Mouse (Mus musculus) small intestine, adult 2 months (tissue): ENCODE results near the gene Dram1. TPM values are rescaled to one million over a fixed set of nuclear protein-coding genes. Genes with fewer than 3 reads are reported as not detected.
A peak's percentile ranks its signal among the peaks of the same experiment; 100 is the strongest.
"Not testable (repeated sequence)": the region's sequence is repeated elsewhere in the genome, so short reads cannot be mapped to it uniquely, and the experiment has no call there.

Experiments used
- H3K27ac ChIP-seq: fragments of 200-500 bp; 2 replicates; pipeline ENCODE4 v1.5.1; 2012; ENCODE audit warnings: low read depth, low read length, control low read depth, inconsistent platforms; ENCODE audit not compliant: insufficient read depth
- H3K27me3 ChIP-seq: fragments of 200-500 bp; 2 replicates; pipeline ENCODE4 v1.6.1; 2012; ENCODE audit warnings: mild to moderate bottlenecking, moderate library complexity, low read length, inconsistent platforms; ENCODE audit not compliant: control insufficient read depth, insufficient read depth
- H3K36me3 ChIP-seq: fragments of 200-500 bp; 2 replicates; pipeline ENCODE4 v1.6.1; 2012; ENCODE audit warnings: mild to moderate bottlenecking, low read length, control low read depth, inconsistent platforms; ENCODE audit not compliant: control insufficient read depth, insufficient read depth
- H3K4me1 ChIP-seq: fragments of 200-500 bp; 2 replicates; pipeline ENCODE4 v1.6.1; 2012; ENCODE audit warnings: low read length, inconsistent platforms, mixed read lengths; ENCODE audit not compliant: control insufficient read depth, insufficient read depth, insufficient read length
- H3K4me3 ChIP-seq: fragments of 200-500 bp; 2 replicates; pipeline ENCODE4 v1.5.1; 2012; ENCODE audit warnings: low read depth, mild to moderate bottlenecking, control low read depth, inconsistent platforms, low read length, moderate library complexity
- CTCF ChIP-seq: fragments of 200-500 bp; IDR thresholded peaks from 2 replicates; pipeline ENCODE4 v1.5.1; 2012; ENCODE audit warnings: low read depth, mild to moderate bottlenecking, control low read depth, inconsistent platforms, low read length, moderate library complexity, mixed read lengths; ENCODE audit not compliant: insufficient replicate concordance, insufficient read length; ENCODE audit errors: extremely low read depth
- POLR2A ChIP-seq: fragments of 200-500 bp; IDR thresholded peaks from 2 replicates; pipeline ENCODE4 v1.6.1; 2012; ENCODE audit warnings: low read depth, mild to moderate bottlenecking, control low read depth, inconsistent platforms, low read length, moderate library complexity
- WGBS: fragments of 180-500 bp; shearing (Covaris S2); methylation state at CpG from one replicate; pipeline ENCODE4 v1.1.7; 2018; 5-methylcytosine and 5-hydroxymethylcytosine counted together
- polyA plus RNA-seq: library from polyadenylated mRNA; depleted of rRNA; stranded (reverse); fragments of >200 nt; gene quantifications from 2 replicates; pipeline ENCODE4 v1.2.3, GENCODE M21; 2012

Gene Dram1
- polyA plus RNA-seq, 1 experiment: 3.6 TPM

DNA sequence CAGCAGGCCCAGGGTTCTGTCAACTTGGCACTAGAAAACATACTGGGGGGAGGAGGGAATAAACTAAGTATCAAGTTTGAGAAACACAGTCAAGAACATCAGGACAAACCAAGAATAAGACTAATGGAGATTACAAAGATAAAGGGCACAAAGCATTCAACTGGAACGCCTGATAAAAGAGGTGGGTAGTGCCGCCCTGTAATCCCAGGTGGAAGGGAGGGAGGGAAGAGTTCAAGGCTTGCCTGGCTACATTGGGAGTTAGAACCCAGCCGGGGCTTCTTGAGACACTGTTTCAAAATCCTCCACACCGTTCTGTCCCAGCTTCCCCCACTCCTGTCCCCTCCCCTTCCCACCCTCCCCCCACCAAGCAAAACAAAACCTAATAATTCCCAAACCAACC is 1.2 kb downstream of the Dram1 start:
- no peaks in the 10 kb centered on the region for H3K36me3 ChIP-seq
- H3K27ac ChIP-seq: no peak overlapping the region
- H3K4me1 ChIP-seq: peaks cover 7% of the 10 kb centered on the region
- TF ChIP-seq CTCF: no peak
- TF ChIP-seq POLR2A: no peak
- no peaks in the 10 kb centered on the region for H3K27me3 ChIP-seq
- H3K4me3 ChIP-seq: no peak overlapping the region
- WGBS: 86% methylated on average over 4 of the region's 4 CpGs

DNA sequence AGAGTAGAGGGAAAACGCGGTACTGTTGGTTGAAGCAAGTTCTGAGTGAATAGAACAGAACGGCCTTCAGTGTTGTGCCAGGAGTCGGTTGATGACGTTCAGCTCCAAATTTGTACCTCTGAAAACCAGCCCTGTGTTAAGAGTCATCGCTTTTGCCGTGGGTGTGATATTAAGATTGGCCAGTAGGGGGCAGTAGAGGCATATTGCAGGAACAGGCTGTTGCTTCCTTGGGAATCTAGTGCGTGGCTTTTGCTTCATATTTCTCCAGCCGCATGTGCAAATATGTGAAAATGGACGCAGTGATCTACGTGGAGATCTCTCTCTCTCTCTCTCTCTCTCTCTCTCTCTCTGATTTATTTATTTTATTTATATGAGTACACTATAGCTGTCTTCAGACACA is 2.1 kb downstream of the Dram1 start:
- 4% methylated on average over 11 of the region's 11 CpGs for WGBS
- Histone ChIP-seq H3K4me1 (peaks cover 7% of the 10 kb centered on the region), H3K27me3 (no peaks in the 10 kb centered on the region), H3K27ac (no peak overlapping the region), H3K4me3 (no peak overlapping the region), H3K36me3 (no peaks in the 10 kb centered on the region)
- TF ChIP-seq CTCF (peak; percentile 67; the same call in 1 of the 2 replicates), POLR2A (no peak; the same call in 1 of the 2 replicates)

DNA sequence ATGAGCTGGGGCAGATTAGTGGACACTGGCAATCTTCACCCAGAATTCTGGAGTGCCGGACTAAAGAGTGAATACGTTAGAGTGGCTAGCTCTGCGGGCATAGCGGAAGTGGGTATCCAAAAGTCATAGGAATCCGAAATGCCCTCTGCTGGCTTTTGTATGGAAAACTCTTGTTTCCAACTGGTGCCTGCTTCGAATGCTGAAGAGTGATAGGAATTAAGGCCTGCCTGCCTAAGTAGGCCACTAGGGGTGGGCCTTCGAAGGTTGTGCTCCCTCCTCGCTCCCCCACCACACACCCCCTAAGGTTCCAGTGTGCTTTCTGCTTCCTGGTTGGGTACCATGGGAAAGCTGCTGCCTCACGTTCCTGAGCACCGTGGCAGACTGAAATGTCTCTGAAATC is 3.9 kb downstream of the Dram1 start:
- 60% methylated on average over 10 of the region's 10 CpGs for WGBS
- TF ChIP-seq POLR2A (no peak), CTCF (no peak)
- no peaks in the 10 kb centered on the region; the same call in 1 of the 2 replicates for H3K4me1 ChIP-seq

DNA sequence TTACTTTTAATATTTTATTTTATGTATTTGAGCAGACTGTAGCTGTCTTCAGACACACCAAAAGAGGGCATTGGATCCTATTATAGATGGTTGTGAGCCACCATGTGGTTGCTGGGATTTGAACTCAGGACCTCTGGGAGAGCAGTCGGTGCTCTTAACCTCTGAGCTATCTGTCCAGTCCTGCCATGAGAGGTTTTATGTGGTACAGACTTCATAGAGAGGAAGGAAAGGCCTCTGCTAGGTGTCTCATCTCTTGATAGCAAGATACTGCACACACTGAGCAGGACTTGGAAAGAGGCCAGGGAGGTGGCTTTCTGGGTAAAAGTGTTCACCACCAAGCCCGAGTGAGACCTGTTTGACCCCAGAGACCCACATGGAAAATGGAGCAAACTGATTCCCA is 5.9 kb downstream of the Dram1 start:
- not testable (repeated sequence) for H3K36me3 ChIP-seq, H3K27me3 ChIP-seq, H3K4me1 ChIP-seq, H3K27ac ChIP-seq, H3K4me3 ChIP-seq
- 74% methylated on average over 2 of the region's 2 CpGs for WGBS

More for the DNA sequence above, 3.9 kb downstream of the Dram1 start:
- H3K4me3 ChIP-seq: no peak overlapping the region
- H3K36me3 ChIP-seq: no peaks in the 10 kb centered on the region
- H3K27ac ChIP-seq: no peak overlapping the region
- no peaks in the 10 kb centered on the region for H3K27me3 ChIP-seq

DNA sequence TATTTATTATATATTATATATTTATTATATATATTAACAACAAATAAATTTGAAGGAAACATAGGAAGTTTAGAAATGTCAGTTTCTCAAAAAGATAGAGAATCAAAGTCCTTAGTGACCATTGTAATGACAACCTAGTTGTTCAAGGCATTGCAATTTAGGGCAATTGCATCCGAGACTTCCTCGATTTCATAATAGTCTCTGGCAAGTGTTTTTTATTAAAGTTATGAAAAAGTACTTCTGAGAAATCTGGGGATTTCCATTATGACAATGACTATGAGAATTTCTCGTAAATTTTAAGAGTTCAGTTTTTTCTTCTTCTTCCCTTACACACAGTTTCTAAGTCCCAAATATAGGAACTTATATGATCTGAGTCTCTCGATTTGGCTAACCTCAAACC is 6.4 kb downstream of the Dram1 start:
- H3K27me3 ChIP-seq: no peaks in the 10 kb centered on the region
- H3K36me3 ChIP-seq: no peaks in the 10 kb centered on the region
- TF ChIP-seq CTCF (no peak), POLR2A (no peak)
- 86% methylated on average over 4 of the region's 4 CpGs for WGBS
- H3K27ac ChIP-seq: no peak overlapping the region
- no peak overlapping the region for H3K4me3 ChIP-seq
- H3K4me1 ChIP-seq: no peaks in the 10 kb centered on the region

DNA sequence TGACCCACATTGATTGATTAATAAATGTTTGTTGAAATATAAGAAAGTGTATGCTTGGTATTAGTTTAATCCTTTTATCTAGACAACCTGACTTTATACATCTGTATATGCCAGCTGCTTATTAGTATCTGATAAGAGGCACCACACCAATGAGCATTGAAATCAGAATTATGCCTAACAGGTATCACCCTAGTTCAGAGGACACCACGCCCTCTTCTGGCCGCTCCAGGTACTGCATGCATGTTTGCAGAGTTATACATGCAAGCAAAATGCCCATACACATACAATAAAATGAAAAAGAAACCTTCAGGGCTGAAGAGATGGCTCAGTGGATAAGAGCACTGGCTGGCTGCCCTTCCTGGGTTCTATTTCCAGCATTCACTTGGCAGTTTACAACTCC is 7.1 kb downstream of the Dram1 start:
- no peak overlapping the region for H3K4me3 ChIP-seq
- no peaks in the 10 kb centered on the region for H3K4me1 ChIP-seq
- no peaks in the 10 kb centered on the region for H3K36me3 ChIP-seq
- H3K27ac ChIP-seq: no peak overlapping the region
- TF ChIP-seq POLR2A (no peak), CTCF (peak; percentile 44; the same call in 1 of the 2 replicates)
- 0% methylated on average over 2 of the region's 2 CpGs for WGBS
- no peaks in the 10 kb centered on the region for H3K27me3 ChIP-seq

DNA sequence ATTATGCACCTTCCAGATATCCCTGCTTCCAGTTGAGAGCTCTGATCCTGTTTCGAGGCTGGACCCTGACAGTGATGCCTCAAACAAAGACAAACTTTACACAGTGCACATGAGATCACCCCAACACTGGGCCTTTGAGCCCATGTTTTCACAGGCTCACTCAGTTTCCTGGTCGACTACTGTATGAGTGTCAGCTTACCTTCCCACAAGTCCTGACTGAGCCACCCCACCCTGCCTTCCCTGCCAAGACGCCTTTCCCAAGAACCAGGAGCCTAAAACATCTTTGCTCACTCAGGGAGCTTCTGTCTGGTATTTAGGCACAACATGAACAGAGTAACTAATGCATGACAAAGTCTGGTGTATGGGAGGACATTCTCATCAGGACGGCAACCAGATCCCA is 9.6 kb downstream of the Dram1 start:
- WGBS: 61% methylated on average over 4 of the region's 4 CpGs
- H3K4me1 ChIP-seq: no peaks in the 10 kb centered on the region
- TF ChIP-seq CTCF (no peak), POLR2A (no peak)
- no peak overlapping the region for H3K27ac ChIP-seq
- no peaks in the 10 kb centered on the region for H3K27me3 ChIP-seq
- no peaks in the 10 kb centered on the region for H3K36me3 ChIP-seq
- no peak overlapping the region for H3K4me3 ChIP-seq

DNA sequence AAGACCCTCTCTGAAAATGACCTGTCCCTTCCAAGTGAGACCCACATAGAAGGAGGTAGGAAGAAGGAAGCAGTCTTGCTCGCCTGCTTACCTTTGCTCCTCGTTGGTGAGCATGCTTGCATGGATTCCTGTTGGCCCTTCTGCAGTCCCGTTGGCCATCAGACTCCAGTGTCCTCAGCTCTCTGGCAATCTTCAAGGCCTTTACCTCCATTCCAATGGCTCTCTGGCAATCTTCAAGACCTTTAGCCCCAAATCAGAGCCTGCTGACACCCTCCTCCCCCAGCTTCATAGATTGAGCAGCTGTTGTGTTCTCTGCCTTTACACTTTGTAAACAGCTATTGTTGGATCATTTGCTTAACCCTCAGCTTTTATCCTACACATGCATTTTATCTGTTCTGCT is 14.7 kb downstream of the Dram1 start:
- WGBS: 63% methylated on average over 3 of the region's 3 CpGs
- H3K27me3 ChIP-seq: no peaks in the 10 kb centered on the region
- H3K4me3 ChIP-seq: no peak overlapping the region
- no peaks in the 10 kb centered on the region for H3K36me3 ChIP-seq
- TF ChIP-seq POLR2A (no peak), CTCF (no peak)
- no peaks in the 10 kb centered on the region for H3K4me1 ChIP-seq
- no peak overlapping the region for H3K27ac ChIP-seq
